Mouse (Mus musculus): ENCODE measurements at regions not wholly inside any gene's neighbourhood (a gene's known extent, or its start where the extent isn't known, plus 50 kb on each side); places are given as distances from the start of the nearest gene placed in this dataset.
"Not testable (repeated sequence)": the region's sequence is repeated elsewhere in the genome, so short reads cannot be mapped to it uniquely, and the experiment has no call there.

- no peaks in the 10 kb centered on the region for H3K27me3 ChIP-seq
- peaks cover 3% of the 10 kb centered on the region; the same call in 1 of the 2 replicates for H3K4me1 ChIP-seq
- H3K4me2 ChIP-seq (replicated peaks) = no peak overlapping the region
- H3K36me3 ChIP-seq = no peaks in the 10 kb centered on the region
- WGBS = 90% methylated on average over 3 of the region's 3 CpGs
- no peak overlapping the region for H3K9ac ChIP-seq
- no peak for ATAC-seq (ENCODE audit: low FRiP score)
- no peak overlapping the region for H3K27ac ChIP-seq
- H3K4me3 ChIP-seq = no peak overlapping the region
- no peaks in the 10 kb centered on the region for H3K9me3 ChIP-seq (replicated peaks)
Measured at GRCm38 (mm10) chr10:117565110-117565509, 64.2 kb upstream of the Cpm start.

GRCm38 (mm10) chr10:117564118-117565040, 64.9 kb upstream of the Cpm start:
- Histone ChIP-seq H3K4me3 (no peak overlapping the region), H3K36me3 (no peaks in the 10 kb centered on the region), H3K4me1 (peaks cover 7% of the 10 kb centered on the region), H3K4me2 (replicated peaks) (no peak overlapping the region), H3K9me3 (replicated peaks) (no peaks in the 10 kb centered on the region), H3K27me3 (no peaks in the 10 kb centered on the region), H3K27ac (no peak overlapping the region), H3K9ac (no peak overlapping the region)
- no peak for ATAC-seq (ENCODE audit: low FRiP score)
- WGBS = 34% methylated on average over 12 of the region's 12 CpGs

- no peak for ATAC-seq (ENCODE audit: low FRiP score)
- 67% methylated on average over 8 of the region's 8 CpGs for WGBS
- H3K4me3 ChIP-seq = no peak overlapping the region
- H3K27ac ChIP-seq = no peak overlapping the region
- no peaks in the 10 kb centered on the region for H3K36me3 ChIP-seq
- H3K4me2 ChIP-seq (replicated peaks) = no peak overlapping the region
- H3K4me1 ChIP-seq = peaks cover 7% of the 10 kb centered on the region
- H3K27me3 ChIP-seq = no peaks in the 10 kb centered on the region
- no peak overlapping the region for H3K9ac ChIP-seq
- H3K9me3 ChIP-seq (replicated peaks) = no peaks in the 10 kb centered on the region
Measured at GRCm38 (mm10) chr10:117563429-117564117, 65.7 kb upstream of the Cpm start.

GRCm38 (mm10) chr10:117562850-117563248, 66.5 kb upstream of the Cpm start:
- not testable (repeated sequence) for H3K4me3 ChIP-seq

GRCm38 (mm10) chr10:117561909-117562849, 67.1 kb upstream of the Cpm start:
- WGBS = 89% methylated on average over 13 of the region's 13 CpGs
- no peak overlapping the region for H3K4me3 ChIP-seq
- no peak for ATAC-seq (ENCODE audit: low FRiP score)

More at GRCm38 (mm10) chr10:117562850-117563248, 66.5 kb upstream of the Cpm start:
- not testable (repeated sequence) for H3K4me2 ChIP-seq (replicated peaks); H3K27ac ChIP-seq; H3K27me3 ChIP-seq; H3K4me1 ChIP-seq; H3K9me3 ChIP-seq (replicated peaks); H3K9ac ChIP-seq; ATAC-seq (ENCODE audit: low FRiP score); H3K36me3 ChIP-seq
- 84% methylated on average over 3 of the region's 3 CpGs for WGBS

GRCm38 (mm10) chr10:117561279-117561820, 68.0 kb upstream of the Cpm start:
- WGBS = 79% methylated on average over 5 of the region's 5 CpGs
- Histone ChIP-seq H3K9me3 (replicated peaks) (no peaks in the 10 kb centered on the region), H3K4me1 (peaks cover 7% of the 10 kb centered on the region), H3K27me3 (no peaks in the 10 kb centered on the region), H3K9ac (no peak overlapping the region), H3K4me3 (no peak overlapping the region), H3K4me2 (replicated peaks) (no peak overlapping the region), H3K36me3 (no peaks in the 10 kb centered on the region), H3K27ac (no peak overlapping the region)
- no peak for ATAC-seq (ENCODE audit: low FRiP score)

More at GRCm38 (mm10) chr10:117561909-117562849, 67.1 kb upstream of the Cpm start:
- H3K4me1 ChIP-seq = peaks cover 7% of the 10 kb centered on the region
- no peak overlapping the region for H3K9ac ChIP-seq
- no peaks in the 10 kb centered on the region for H3K9me3 ChIP-seq (replicated peaks)
- no peak overlapping the region for H3K27ac ChIP-seq
- H3K27me3 ChIP-seq = no peaks in the 10 kb centered on the region
- H3K36me3 ChIP-seq = no peaks in the 10 kb centered on the region
- H3K4me2 ChIP-seq (replicated peaks) = no peak overlapping the region

- Histone ChIP-seq H3K27me3 (no peaks in the 10 kb centered on the region), H3K9me3 (replicated peaks) (no peaks in the 10 kb centered on the region), H3K36me3 (no peaks in the 10 kb centered on the region), H3K27ac (no peak overlapping the region), H3K4me1 (peaks cover 7% of the 10 kb centered on the region), H3K4me2 (replicated peaks) (no peak overlapping the region), H3K4me3 (no peak overlapping the region), H3K9ac (no peak overlapping the region)
- 84% methylated on average over 9 of the region's 9 CpGs for WGBS
- ATAC-seq (ENCODE audit: low FRiP score) = no peak
Measured at GRCm38 (mm10) chr10:117560396-117561278, 68.7 kb upstream of the Cpm start.

- Histone ChIP-seq H3K4me3 (no peak overlapping the region), H3K27me3 (no peaks in the 10 kb centered on the region), H3K4me1 (peaks cover 7% of the 10 kb centered on the region), H3K36me3 (no peaks in the 10 kb centered on the region), H3K27ac (no peak overlapping the region), H3K4me2 (replicated peaks) (no peak overlapping the region), H3K9ac (no peak overlapping the region), H3K9me3 (replicated peaks) (no peaks in the 10 kb centered on the region)
- no peak for ATAC-seq (ENCODE audit: low FRiP score)
- 66% methylated on average over 17 of the region's 17 CpGs for WGBS
Measured at GRCm38 (mm10) chr10:117559615-117560395, 69.5 kb upstream of the Cpm start.

- 88% methylated on average over 24 of the region's 24 CpGs for WGBS
- no peak for ATAC-seq (ENCODE audit: low FRiP score)
Measured at GRCm38 (mm10) chr10:117558891-117559614, 70.2 kb upstream of the Cpm start.

GRCm38 (mm10) chr10:117558292-117558800, 71.0 kb upstream of the Cpm start:
- Histone ChIP-seq H3K36me3 (no peaks in the 10 kb centered on the region), H3K9ac (no peak overlapping the region), H3K9me3 (replicated peaks) (no peaks in the 10 kb centered on the region), H3K4me3 (no peak overlapping the region), H3K4me1 (peaks cover 7% of the 10 kb centered on the region), H3K27ac (no peak overlapping the region), H3K4me2 (replicated peaks) (no peak overlapping the region), H3K27me3 (no peaks in the 10 kb centered on the region)
- no peak for ATAC-seq (ENCODE audit: low FRiP score)
- WGBS = 88% methylated on average over 5 of the region's 5 CpGs

More at GRCm38 (mm10) chr10:117558891-117559614, 70.2 kb upstream of the Cpm start:
- Histone ChIP-seq H3K36me3 (no peaks in the 10 kb centered on the region), H3K27ac (no peak overlapping the region), H3K9ac (no peak overlapping the region), H3K27me3 (no peaks in the 10 kb centered on the region), H3K4me1 (peaks cover 7% of the 10 kb centered on the region), H3K9me3 (replicated peaks) (no peaks in the 10 kb centered on the region), H3K4me2 (replicated peaks) (no peak overlapping the region), H3K4me3 (no peak overlapping the region)

All from hindbrain, embryonic 12.5 days (tissue).